Mouse (Mus musculus) erythroblast, embryonic 14.5 days (primary cell): ENCODE results near the gene Lrmda.

Experiments
- GATA1 ChIP-seq: IDR thresholded peaks from 2 replicates; pipeline ENCODE4 v1.6.1; 2012; ENCODE audit warnings: low read length, inconsistent platforms, mixed read lengths
- TAL1 ChIP-seq: IDR thresholded peaks from 3 replicates; pipeline ENCODE4 v1.6.1; 2012; ENCODE audit warnings: low read length, inconsistent platforms, mixed read lengths

GRCm38 (mm10) chr14:22043420-22043819 lies 23.9 kb downstream of the Lrmda start:
- TF ChIP-seq TAL1 (no peak), GATA1 (no peak)
